Mouse (Mus musculus): Measurements from ENCODE around the gene Alpl. TPM values are rescaled to one million over a fixed set of nuclear protein-coding genes. Genes with fewer than 3 reads are reported as not detected.

Alpl gene
- polyA plus RNA-seq, 1 experiment from 2014 or later = 21.2 TPM

GRCm38 (mm10) chr4:137783541-137784191 is 12.5 kb downstream of the Alpl start:
- H3K4me1 ChIP-seq (replicated peaks; ENCODE audit: control insufficient read depth, insufficient read depth, low read length) = no peaks in the 10 kb centered on the region
- 40% methylated on average over 9 of the region's 9 CpGs for WGBS
- no peak overlapping the region for H3K27ac ChIP-seq (ENCODE audit: low read depth, low read length)
- H3K27me3 ChIP-seq (ENCODE audit: control insufficient read depth, insufficient read depth, low read length) = no peaks in the 10 kb centered on the region
- H3K36me3 ChIP-seq (ENCODE audit: control insufficient read depth, insufficient read depth, low read length) = no peaks in the 10 kb centered on the region
- H3K9ac ChIP-seq (ENCODE audit: low read depth, low read length) = no peak overlapping the region
- H3K9me3 ChIP-seq (ENCODE audit: control insufficient read depth, low read length) = no peaks in the 10 kb centered on the region
- H3K4me2 ChIP-seq (replicated peaks; ENCODE audit: low read depth, low read length) = no peak overlapping the region
- H3K4me3 ChIP-seq (ENCODE audit: low read depth, low read length) = no peak overlapping the region
- no peak for DNase-seq (ENCODE audit: low spot score)
- ATAC-seq (ENCODE audit: low FRiP score) = no peak

- Histone ChIP-seq H3K9me3 (ENCODE audit: control insufficient read depth, low read length) (no peaks in the 10 kb centered on the region), H3K27ac (ENCODE audit: low read depth, low read length) (no peak overlapping the region), H3K4me1 (replicated peaks; ENCODE audit: control insufficient read depth, insufficient read depth, low read length) (no peaks in the 10 kb centered on the region), H3K27me3 (ENCODE audit: control insufficient read depth, insufficient read depth, low read length) (no peaks in the 10 kb centered on the region), H3K9ac (ENCODE audit: low read depth, low read length) (no peak overlapping the region), H3K4me3 (ENCODE audit: low read depth, low read length) (no peak overlapping the region), H3K36me3 (ENCODE audit: control insufficient read depth, insufficient read depth, low read length) (no peaks in the 10 kb centered on the region), H3K4me2 (replicated peaks; ENCODE audit: low read depth, low read length) (no peak overlapping the region)
- DNase-seq (ENCODE audit: low spot score) (no peak), ATAC-seq (ENCODE audit: low FRiP score) (no peak)
- 62% methylated on average over 5 of the region's 5 CpGs for WGBS
Observed at GRCm38 (mm10) chr4:137781949-137782348, 14.2 kb downstream of the Alpl start.

GRCm38 (mm10) chr4:137780986-137781385 is 15.2 kb downstream of the Alpl start:
- H3K4me3 ChIP-seq (ENCODE audit: low read depth, low read length) = no peak overlapping the region
- H3K36me3 ChIP-seq (ENCODE audit: control insufficient read depth, insufficient read depth, low read length) = no peaks in the 10 kb centered on the region
- H3K27me3 ChIP-seq (ENCODE audit: control insufficient read depth, insufficient read depth, low read length) = no peaks in the 10 kb centered on the region
- no peak overlapping the region for H3K4me2 ChIP-seq (replicated peaks; ENCODE audit: low read depth, low read length)
- no peaks in the 10 kb centered on the region for H3K9me3 ChIP-seq (ENCODE audit: control insufficient read depth, low read length)
- no peak overlapping the region for H3K27ac ChIP-seq (ENCODE audit: low read depth, low read length)
- no peak for ATAC-seq (ENCODE audit: low FRiP score)
- H3K4me1 ChIP-seq (replicated peaks; ENCODE audit: control insufficient read depth, insufficient read depth, low read length) = no peaks in the 10 kb centered on the region
- DNase-seq (ENCODE audit: low spot score) = no peak
- no peak overlapping the region for H3K9ac ChIP-seq (ENCODE audit: low read depth, low read length)
- 79% methylated on average over 3 of the region's 3 CpGs for WGBS

- Histone ChIP-seq H3K4me2 (replicated peaks; ENCODE audit: low read depth, low read length) (no peak overlapping the region), H3K9ac (ENCODE audit: low read depth, low read length) (no peak overlapping the region), H3K4me3 (ENCODE audit: low read depth, low read length) (no peak overlapping the region), H3K36me3 (ENCODE audit: control insufficient read depth, insufficient read depth, low read length) (no peaks in the 10 kb centered on the region), H3K27me3 (ENCODE audit: control insufficient read depth, insufficient read depth, low read length) (no peaks in the 10 kb centered on the region), H3K4me1 (replicated peaks; ENCODE audit: control insufficient read depth, insufficient read depth, low read length) (no peaks in the 10 kb centered on the region), H3K9me3 (ENCODE audit: control insufficient read depth, low read length) (no peaks in the 10 kb centered on the region), H3K27ac (ENCODE audit: low read depth, low read length) (no peak overlapping the region)
- 85% methylated on average over 17 of the region's 17 CpGs for WGBS
- no peak for ATAC-seq (ENCODE audit: low FRiP score)
- no peak for DNase-seq (ENCODE audit: low spot score)
Observed at GRCm38 (mm10) chr4:137778397-137779184, 17.6 kb downstream of the Alpl start.

GRCm38 (mm10) chr4:137777866-137778265 is 18.3 kb downstream of the Alpl start:
- WGBS = 93% methylated on average over 4 of the region's 4 CpGs
- Histone ChIP-seq H3K36me3 (ENCODE audit: control insufficient read depth, insufficient read depth, low read length) (no peaks in the 10 kb centered on the region), H3K27me3 (ENCODE audit: control insufficient read depth, insufficient read depth, low read length) (no peaks in the 10 kb centered on the region), H3K4me1 (replicated peaks; ENCODE audit: control insufficient read depth, insufficient read depth, low read length) (no peaks in the 10 kb centered on the region), H3K4me3 (ENCODE audit: low read depth, low read length) (no peak overlapping the region), H3K9me3 (ENCODE audit: control insufficient read depth, low read length) (no peaks in the 10 kb centered on the region), H3K4me2 (replicated peaks; ENCODE audit: low read depth, low read length) (no peak overlapping the region), H3K27ac (ENCODE audit: low read depth, low read length) (no peak overlapping the region), H3K9ac (ENCODE audit: low read depth, low read length) (no peak overlapping the region)
- DNase-seq (ENCODE audit: low spot score) (no peak), ATAC-seq (ENCODE audit: low FRiP score) (no peak)

GRCm38 (mm10) chr4:137774505-137774904 is 21.7 kb downstream of the Alpl start:
- Histone ChIP-seq H3K9ac (ENCODE audit: low read depth, low read length) (no peak overlapping the region), H3K27me3 (ENCODE audit: control insufficient read depth, insufficient read depth, low read length) (no peaks in the 10 kb centered on the region), H3K4me1 (replicated peaks; ENCODE audit: control insufficient read depth, insufficient read depth, low read length) (no peaks in the 10 kb centered on the region), H3K9me3 (ENCODE audit: control insufficient read depth, low read length) (no peaks in the 10 kb centered on the region), H3K4me3 (ENCODE audit: low read depth, low read length) (no peak overlapping the region), H3K27ac (ENCODE audit: low read depth, low read length) (no peak overlapping the region), H3K36me3 (ENCODE audit: control insufficient read depth, insufficient read depth, low read length) (no peaks in the 10 kb centered on the region), H3K4me2 (replicated peaks; ENCODE audit: low read depth, low read length) (no peak overlapping the region)
- DNase-seq (ENCODE audit: low spot score) (no peak), ATAC-seq (ENCODE audit: low FRiP score) (no peak)
- WGBS = 84% methylated on average over 6 of the region's 6 CpGs

GRCm38 (mm10) chr4:137774013-137774412 is 22.2 kb downstream of the Alpl start:
- ATAC-seq (ENCODE audit: low FRiP score) (no peak), DNase-seq (ENCODE audit: low spot score) (no peak)
- H3K4me3 ChIP-seq (ENCODE audit: low read depth, low read length) = no peak overlapping the region
- no peaks in the 10 kb centered on the region for H3K9me3 ChIP-seq (ENCODE audit: control insufficient read depth, low read length)
- H3K4me2 ChIP-seq (replicated peaks; ENCODE audit: low read depth, low read length) = no peak overlapping the region
- no peak overlapping the region for H3K9ac ChIP-seq (ENCODE audit: low read depth, low read length)
- H3K27me3 ChIP-seq (ENCODE audit: control insufficient read depth, insufficient read depth, low read length) = no peaks in the 10 kb centered on the region
- WGBS = 49% methylated on average over 5 of the region's 5 CpGs
- no peaks in the 10 kb centered on the region for H3K36me3 ChIP-seq (ENCODE audit: control insufficient read depth, insufficient read depth, low read length)
- no peaks in the 10 kb centered on the region for H3K4me1 ChIP-seq (replicated peaks; ENCODE audit: control insufficient read depth, insufficient read depth, low read length)
- no peak overlapping the region for H3K27ac ChIP-seq (ENCODE audit: low read depth, low read length)

GRCm38 (mm10) chr4:137773369-137773899 is 22.8 kb downstream of the Alpl start:
- DNase-seq (ENCODE audit: low spot score) (no peak), ATAC-seq (ENCODE audit: low FRiP score) (no peak)
- no peaks in the 10 kb centered on the region for H3K36me3 ChIP-seq (ENCODE audit: control insufficient read depth, insufficient read depth, low read length)
- no peaks in the 10 kb centered on the region for H3K4me1 ChIP-seq (replicated peaks; ENCODE audit: control insufficient read depth, insufficient read depth, low read length)
- no peak overlapping the region for H3K9ac ChIP-seq (ENCODE audit: low read depth, low read length)
- H3K9me3 ChIP-seq (ENCODE audit: control insufficient read depth, low read length) = no peaks in the 10 kb centered on the region
- no peak overlapping the region for H3K4me2 ChIP-seq (replicated peaks; ENCODE audit: low read depth, low read length)
- WGBS = 8% methylated on average over 2 of the region's 2 CpGs
- no peak overlapping the region for H3K27ac ChIP-seq (ENCODE audit: low read depth, low read length)
- no peaks in the 10 kb centered on the region for H3K27me3 ChIP-seq (ENCODE audit: control insufficient read depth, insufficient read depth, low read length)
- no peak overlapping the region for H3K4me3 ChIP-seq (ENCODE audit: low read depth, low read length)
